Mouse (Mus musculus): ENCODE data around the gene Tbc1d17. TPM values are rescaled to one million over a fixed set of nuclear protein-coding genes. Genes with fewer than 3 reads are reported as not detected.

Gene Tbc1d17
- polyA plus RNA-seq, 1 experiment from 2014 or later: 64.5 TPM

GRCm38 (mm10) chr7:44867802-44868201 lies 18.9 kb upstream of the Tbc1d17 start:
- H3K27ac ChIP-seq: peak overlapping the region; percentile 100; the same call in 1 of the 2 replicates

GRCm38 (mm10) chr7:44867010-44867702 lies 18.3 kb upstream of the Tbc1d17 start:
- H3K36me3 ChIP-seq: peaks cover 29% of the 10 kb centered on the region
- H3K4me1 ChIP-seq: peaks cover 47% of the 10 kb centered on the region
- no peaks in the 10 kb centered on the region for H3K9me3 ChIP-seq
- no peaks in the 10 kb centered on the region for H3K27me3 ChIP-seq (replicated peaks)
- H3K4me3 ChIP-seq (replicated peaks): peak overlapping the region; percentile 97
- peak overlapping the region; percentile 81 for H3K4me2 ChIP-seq
- H3K27ac ChIP-seq: peak overlapping the region; percentile 80
- WGBS: 52% methylated on average over 19 of the region's 19 CpGs
- ATAC-seq (ENCODE audit: insufficient read depth, low FRiP score, low read depth): no peak
- H3K9ac ChIP-seq: no peak overlapping the region; the same call in 1 of the 2 replicates

More at GRCm38 (mm10) chr7:44867802-44868201, 18.9 kb upstream of the Tbc1d17 start:
- Histone ChIP-seq H3K4me2 (peak overlapping the region; percentile 81), H3K4me3 (replicated peaks) (peak overlapping the region; percentile 97), H3K36me3 (peaks cover 23% of the 10 kb centered on the region), H3K4me1 (peaks cover 47% of the 10 kb centered on the region), H3K27me3 (replicated peaks) (no peaks in the 10 kb centered on the region), H3K9ac (peak overlapping the region; percentile 20; the same call in 1 of the 2 replicates), H3K9me3 (no peaks in the 10 kb centered on the region)
- 33% methylated on average over 9 of the region's 9 CpGs for WGBS
- no peak for ATAC-seq (ENCODE audit: insufficient read depth, low FRiP score, low read depth)

GRCm38 (mm10) chr7:44866276-44867009 lies 17.6 kb upstream of the Tbc1d17 start:
- WGBS: 33% methylated on average over 15 of the region's 15 CpGs
- peak overlapping the region; percentile 97 for H3K4me3 ChIP-seq (replicated peaks)
- no peaks in the 10 kb centered on the region for H3K27me3 ChIP-seq (replicated peaks)
- ATAC-seq (ENCODE audit: insufficient read depth, low FRiP score, low read depth): 0 out of 2 replicates have a peak, but pooled peaks have one; percentile 2
- H3K36me3 ChIP-seq: peaks cover 36% of the 10 kb centered on the region
- no peaks in the 10 kb centered on the region for H3K9me3 ChIP-seq
- H3K9ac ChIP-seq: peak overlapping the region; percentile 9
- peak overlapping the region; percentile 81 for H3K4me2 ChIP-seq
- H3K27ac ChIP-seq: peak overlapping the region; percentile 80
- peaks cover 50% of the 10 kb centered on the region for H3K4me1 ChIP-seq

GRCm38 (mm10) chr7:44864595-44865542 lies 16.0 kb upstream of the Tbc1d17 start:
- Histone ChIP-seq H3K9me3 (no peaks in the 10 kb centered on the region), H3K9ac (no peak overlapping the region), H3K4me3 (replicated peaks) (no peak overlapping the region), H3K4me2 (0 out of 2 replicates have a peak overlapping the region, but pooled peaks have one; percentile 81), H3K27me3 (replicated peaks) (no peaks in the 10 kb centered on the region), H3K4me1 (peaks cover 53% of the 10 kb centered on the region), H3K36me3 (peaks cover 38% of the 10 kb centered on the region), H3K27ac (0 out of 2 replicates have a peak overlapping the region, but pooled peaks have one; percentile 80)
- 77% methylated on average over 24 of the region's 24 CpGs for WGBS
- no peak for ATAC-seq (ENCODE audit: insufficient read depth, low FRiP score, low read depth)

GRCm38 (mm10) chr7:44863982-44864494 lies 15.2 kb upstream of the Tbc1d17 start:
- no peaks in the 10 kb centered on the region for H3K27me3 ChIP-seq (replicated peaks)
- H3K4me3 ChIP-seq (replicated peaks): no peak overlapping the region
- H3K9ac ChIP-seq: no peak overlapping the region
- ATAC-seq (ENCODE audit: insufficient read depth, low FRiP score, low read depth): no peak
- no peak overlapping the region for H3K4me2 ChIP-seq
- H3K4me1 ChIP-seq: peaks cover 53% of the 10 kb centered on the region
- 0 out of 2 replicates have a peak overlapping the region, but pooled peaks have one; percentile 13 for H3K27ac ChIP-seq
- 79% methylated on average over 11 of the region's 11 CpGs for WGBS
- H3K9me3 ChIP-seq: no peaks in the 10 kb centered on the region
- H3K36me3 ChIP-seq: peaks cover 38% of the 10 kb centered on the region

GRCm38 (mm10) chr7:44863210-44863609 lies 14.3 kb upstream of the Tbc1d17 start:
- Histone ChIP-seq H3K27me3 (replicated peaks) (no peaks in the 10 kb centered on the region), H3K4me1 (peaks cover 56% of the 10 kb centered on the region), H3K36me3 (peaks cover 38% of the 10 kb centered on the region), H3K9ac (no peak overlapping the region), H3K9me3 (no peaks in the 10 kb centered on the region), H3K4me2 (no peak overlapping the region), H3K4me3 (replicated peaks) (no peak overlapping the region), H3K27ac (no peak overlapping the region)
- no peak for ATAC-seq (ENCODE audit: insufficient read depth, low FRiP score, low read depth)
- WGBS: 84% methylated on average over 14 of the region's 14 CpGs

GRCm38 (mm10) chr7:44862434-44862833 lies 13.6 kb upstream of the Tbc1d17 start:
- Histone ChIP-seq H3K4me3 (replicated peaks) (no peak overlapping the region), H3K27me3 (replicated peaks) (no peaks in the 10 kb centered on the region), H3K9me3 (no peaks in the 10 kb centered on the region), H3K9ac (no peak overlapping the region), H3K4me2 (no peak overlapping the region), H3K36me3 (peaks cover 38% of the 10 kb centered on the region), H3K4me1 (peaks cover 56% of the 10 kb centered on the region), H3K27ac (no peak overlapping the region)
- ATAC-seq (ENCODE audit: insufficient read depth, low FRiP score, low read depth): no peak
- WGBS: 77% methylated on average over 8 of the region's 8 CpGs

GRCm38 (mm10) chr7:44861429-44861816 lies 12.5 kb upstream of the Tbc1d17 start:
- no peaks in the 10 kb centered on the region for H3K27me3 ChIP-seq (replicated peaks)
- no peak overlapping the region for H3K4me2 ChIP-seq
- ATAC-seq (ENCODE audit: insufficient read depth, low FRiP score, low read depth): no peak
- no peak overlapping the region for H3K4me3 ChIP-seq (replicated peaks)
- peaks cover 49% of the 10 kb centered on the region for H3K4me1 ChIP-seq
- H3K9me3 ChIP-seq: no peaks in the 10 kb centered on the region
- WGBS: 76% methylated on average over 14 of the region's 14 CpGs
- H3K36me3 ChIP-seq: peaks cover 38% of the 10 kb centered on the region
- H3K9ac ChIP-seq: no peak overlapping the region
- peak overlapping the region; percentile 61; the same call in 1 of the 2 replicates for H3K27ac ChIP-seq

- H3K9ac ChIP-seq: no peak overlapping the region
- no peaks in the 10 kb centered on the region for H3K9me3 ChIP-seq
- H3K4me3 ChIP-seq (replicated peaks): no peak overlapping the region
- no peaks in the 10 kb centered on the region for H3K27me3 ChIP-seq (replicated peaks)
- peak overlapping the region; percentile 61; the same call in 1 of the 2 replicates for H3K27ac ChIP-seq
- H3K36me3 ChIP-seq: peaks cover 38% of the 10 kb centered on the region
- 52% methylated on average over 22 of the region's 22 CpGs for WGBS
- peaks cover 45% of the 10 kb centered on the region for H3K4me1 ChIP-seq
- no peak overlapping the region for H3K4me2 ChIP-seq
- peak; percentile 25 for ATAC-seq (ENCODE audit: insufficient read depth, low FRiP score, low read depth)
These were observed 11.9 kb upstream of the Tbc1d17 start for GRCm38 (mm10) chr7:44860576-44861428.

GRCm38 (mm10) chr7:44859896-44860295 lies 11.0 kb upstream of the Tbc1d17 start:
- no peak overlapping the region for H3K27ac ChIP-seq
- ATAC-seq (ENCODE audit: insufficient read depth, low FRiP score, low read depth): no peak
- H3K9ac ChIP-seq: no peak overlapping the region
- H3K4me1 ChIP-seq: peaks cover 43% of the 10 kb centered on the region
- H3K36me3 ChIP-seq: peaks cover 36% of the 10 kb centered on the region
- no peak overlapping the region for H3K4me3 ChIP-seq (replicated peaks)
- H3K4me2 ChIP-seq: no peak overlapping the region
- 90% methylated on average over 11 of the region's 11 CpGs for WGBS
- no peaks in the 10 kb centered on the region for H3K9me3 ChIP-seq
- H3K27me3 ChIP-seq (replicated peaks): no peaks in the 10 kb centered on the region

Measured in stomach, embryonic 15.5 days (tissue).